Mouse (Mus musculus) embryonic fibroblast, embryonic 13.5 days (primary cell): ENCODE data around the gene Flvcr1. TPM values are rescaled to one million over a fixed set of nuclear protein-coding genes. Genes with fewer than 3 reads are reported as not detected.
A peak's percentile ranks its signal among the peaks of the same experiment; 100 is the strongest.

ENCODE experiments used
- H3K27ac ChIP-seq: 2 replicates; pipeline ENCODE4 v1.5.1; 2012; ENCODE audit warnings: low read length, control low read depth, inconsistent platforms; ENCODE audit not compliant: insufficient read depth
- H3K4me1 ChIP-seq: 2 replicates; pipeline ENCODE4 v1.6.1; 2011; ENCODE audit warnings: low read length; ENCODE audit not compliant: control insufficient read depth, insufficient read depth
- H3K4me3 ChIP-seq: 2 replicates; pipeline ENCODE4 v1.5.1; 2011; ENCODE audit warnings: mild to moderate bottlenecking, control low read depth, low read length; ENCODE audit not compliant: insufficient read depth
- CTCF ChIP-seq: IDR thresholded peaks from 2 replicates; pipeline ENCODE4 v1.5.1; 2011; ENCODE audit warnings: mild to moderate bottlenecking, control low read depth, low read length, moderate library complexity, borderline replicate concordance; ENCODE audit not compliant: insufficient read depth
- POLR2A ChIP-seq: IDR thresholded peaks from 2 replicates; pipeline ENCODE4 v1.6.1; 2011; ENCODE audit warnings: low read depth, mild to moderate bottlenecking, control low read depth, low read length, moderate library complexity
- polyA plus RNA-seq: library from polyadenylated mRNA; stranded (reverse); fragments of >200 nt; gene quantifications from 2 replicates; pipeline ENCODE4 v1.2.4, GENCODE M21; 2011; ENCODE audit warnings: low read depth; ENCODE audit not compliant: missing spikeins, insufficient read length

Flvcr1 gene
- polyA plus RNA-seq, 1 experiment: 9.4 TPM

GRCm38 (mm10) chr1:191021016-191021415 is 4.9 kb downstream of the Flvcr1 start:
- TF ChIP-seq POLR2A: no peak
- TF ChIP-seq CTCF: no peak

GRCm38 (mm10) chr1:191020217-191020924 is 5.6 kb downstream of the Flvcr1 start:
- Histone ChIP-seq H3K4me1 (no peaks in the 10 kb centered on the region), H3K27ac (no peak overlapping the region), H3K4me3 (no peak overlapping the region)
- TF ChIP-seq POLR2A (no peak), CTCF (no peak)

More at GRCm38 (mm10) chr1:191021016-191021415, 4.9 kb downstream of the Flvcr1 start:
- no peak overlapping the region for H3K4me3 ChIP-seq
- H3K27ac ChIP-seq: no peak overlapping the region
- no peaks in the 10 kb centered on the region for H3K4me1 ChIP-seq

GRCm38 (mm10) chr1:191019803-191020202 is 6.2 kb downstream of the Flvcr1 start:
- H3K4me3 ChIP-seq: no peak overlapping the region
- H3K27ac ChIP-seq: no peak overlapping the region
- H3K4me1 ChIP-seq: no peaks in the 10 kb centered on the region
- no peak for TF ChIP-seq POLR2A
- no peak for TF ChIP-seq CTCF

- Histone ChIP-seq H3K27ac (no peak overlapping the region), H3K4me1 (no peaks in the 10 kb centered on the region), H3K4me3 (no peak overlapping the region)
- no peak for TF ChIP-seq CTCF
- no peak for TF ChIP-seq POLR2A
Observed at GRCm38 (mm10) chr1:191014271-191014670, 11.7 kb downstream of the Flvcr1 start.

- Histone ChIP-seq H3K4me1 (no peaks in the 10 kb centered on the region), H3K4me3 (no peak overlapping the region), H3K27ac (no peak overlapping the region)
- TF ChIP-seq CTCF: peak; percentile 15; the same call in 1 of the 2 replicates
- TF ChIP-seq POLR2A: no peak
Observed at GRCm38 (mm10) chr1:191008707-191009106, 17.3 kb downstream of the Flvcr1 start.

DNA sequence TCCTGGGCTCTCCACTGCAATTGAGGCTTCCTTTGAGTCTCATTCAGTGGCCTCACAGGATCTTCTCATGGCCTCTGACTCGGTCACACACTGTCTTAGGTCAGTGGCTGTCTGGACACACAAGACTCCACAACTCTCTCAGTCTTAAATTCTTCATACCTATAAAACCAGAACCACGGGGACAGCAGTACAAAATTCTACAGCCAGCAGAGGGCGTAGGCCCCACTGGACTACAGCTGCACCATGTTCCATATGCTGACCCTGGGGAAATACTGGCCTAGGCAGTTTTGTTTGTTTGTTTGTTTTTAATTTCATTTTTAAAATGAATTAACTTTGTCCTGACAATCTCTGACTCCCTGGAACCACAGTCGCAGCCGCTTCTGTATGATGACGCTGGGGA is 23.8 kb downstream of the Flvcr1 start:
- Histone ChIP-seq H3K27ac (no peak overlapping the region), H3K4me3 (no peak overlapping the region), H3K4me1 (peaks cover 8% of the 10 kb centered on the region)
- TF ChIP-seq POLR2A (no peak), CTCF (peak; percentile 24; the same call in 1 of the 2 replicates)

DNA sequence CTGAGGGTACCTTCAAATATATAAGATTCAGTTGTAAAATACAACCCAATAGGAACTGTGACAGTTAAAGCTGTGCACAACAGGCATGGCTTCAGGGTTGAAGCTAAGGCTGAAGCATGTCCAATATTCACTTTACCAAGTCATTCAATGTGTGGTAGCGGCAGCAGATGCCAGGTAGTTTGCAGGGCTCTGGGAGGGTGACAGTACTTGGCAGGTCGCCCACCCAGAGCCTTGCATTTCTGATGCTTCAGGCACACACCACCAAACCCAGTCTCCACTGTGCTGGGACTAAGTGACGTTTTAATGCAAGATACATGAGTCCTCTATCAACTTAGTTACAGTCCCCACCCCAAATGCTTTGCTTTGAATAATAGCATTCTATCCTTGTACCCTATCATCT is 25.3 kb downstream of the Flvcr1 start:
- TF ChIP-seq CTCF: no peak
- no peak for TF ChIP-seq POLR2A
- no peak overlapping the region for H3K27ac ChIP-seq
- H3K4me3 ChIP-seq: no peak overlapping the region
- peaks cover 8% of the 10 kb centered on the region for H3K4me1 ChIP-seq

- no peak for TF ChIP-seq CTCF
- TF ChIP-seq POLR2A: no peak
- no peak overlapping the region for H3K4me3 ChIP-seq
- peaks cover 8% of the 10 kb centered on the region for H3K4me1 ChIP-seq
- H3K27ac ChIP-seq: peak overlapping the region; percentile 49; the same call in 1 of the 2 replicates
Observed at GRCm38 (mm10) chr1:190998027-190998426, 27.9 kb downstream of the Flvcr1 start.

DNA sequence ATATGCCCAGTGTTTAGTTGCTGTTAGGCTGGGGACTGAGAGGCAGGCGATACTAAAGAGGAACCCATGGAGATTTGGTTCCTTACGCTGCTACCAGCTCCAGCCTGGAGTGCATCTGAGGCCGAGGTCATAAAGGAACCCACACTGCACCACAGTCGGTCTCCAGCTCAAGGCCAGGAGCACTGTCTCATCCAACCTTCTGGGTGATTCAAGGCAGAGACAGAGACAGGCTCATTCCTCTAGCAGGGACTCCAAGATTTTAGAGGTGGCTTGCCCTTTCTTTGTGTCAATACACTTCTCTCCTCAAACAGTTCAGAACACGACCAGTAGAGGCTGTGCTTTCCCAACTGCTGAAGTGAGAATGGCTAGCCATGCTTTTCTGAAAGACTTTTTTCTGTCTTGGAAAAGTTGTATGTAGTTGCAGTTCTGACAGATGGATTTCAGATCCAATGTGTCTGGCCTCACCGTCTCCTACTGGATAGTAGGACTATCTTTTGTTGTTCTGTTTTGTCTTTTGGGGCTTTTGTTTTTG is 29.5 kb downstream of the Flvcr1 start:
- no peak overlapping the region for H3K27ac ChIP-seq
- no peak overlapping the region for H3K4me3 ChIP-seq
- H3K4me1 ChIP-seq: peaks cover 8% of the 10 kb centered on the region
- TF ChIP-seq POLR2A (no peak), CTCF (no peak)

GRCm38 (mm10) chr1:190995548-190995947 is 30.4 kb downstream of the Flvcr1 start:
- Histone ChIP-seq H3K27ac (no peak overlapping the region), H3K4me1 (peaks cover 8% of the 10 kb centered on the region), H3K4me3 (no peak overlapping the region)
- no peak for TF ChIP-seq CTCF
- no peak for TF ChIP-seq POLR2A
